8 mouse cellular contexts compared by ENCODE assay signal in genomic region chr5:47982941-47983701, GRCm38 (mm10). TPM values are rescaled to one million over a fixed set of nuclear protein-coding genes. Genes with fewer than 3 reads are reported as not detected.
DNase-seq lines count a peak whose midpoint lies in the region; ATAC-seq and TF ChIP-seq lines count a peak whose summit lies in the region.

Slit2 (plus strand) TSS chr5:47983138.

- peak within 1 kb of the TSS; percentile 88 for H3K9ac ChIP-seq in hindbrain, embryonic 13.5 days

- H3K4me3 ChIP-seq in hindbrain, embryonic 13.5 days, result peak within 1 kb of the TSS; percentile 73

- under 1% methylated on average over 66 of the region's 66 CpGs for WGBS in hindbrain, embryonic 13.5 days

- peak; percentile 85 for ATAC-seq in hindbrain, embryonic 13.5 days (ENCODE audit: low FRiP score)

- no peaks in the 10 kb centered on the region for H3K36me3 ChIP-seq in hindbrain, embryonic 13.5 days

- H3K27me3 ChIP-seq in hindbrain, embryonic 13.5 days, result no peaks in the 10 kb centered on the region

- peaks cover 31% of the 10 kb centered on the region for H3K4me1 ChIP-seq in hindbrain, embryonic 13.5 days (replicated peaks)

- TF ChIP-seq POLR2A in brain, embryonic 14.5 days (IDR thresholded peaks at IDR 0.05; ENCODE audit: borderline replicate concordance, extremely low read depth, insufficient read depth, insufficient read length, poor library complexity, severe bottlenecking), result peak; percentile 67; the same call in 1 of the 2 replicates

- peak within 1 kb of the TSS; percentile 79 for H3K4me2 ChIP-seq in hindbrain, embryonic 13.5 days

- DNase-seq in ES-CJ7 (ENCODE audit: low read depth, low spot score), result peak; percentile 76
- peak; percentile 92 for DNase-seq in brain, embryonic 14.5 days (ENCODE audit: low read depth)
- DNase-seq in frontal cortex, postnatal 36 days (ENCODE audit: low spot score in 2 of 2), result peak; percentile 67 to 69
- DNase-seq in layer of hippocampus, postnatal 36 days, result peak; percentile 49 to 60
- peak; percentile 85 for DNase-seq in lung, postnatal 36 days
- peak; percentile 70 for DNase-seq in right cerebral cortex, adult 18-20 months
- peak; percentile 89 for DNase-seq in urinary bladder, postnatal 25 days (ENCODE audit: low spot score)

- H3K9me3 ChIP-seq in hindbrain, embryonic 13.5 days, result no peaks in the 10 kb centered on the region

- peak within 1 kb of the TSS; percentile 86 for H3K27ac ChIP-seq in hindbrain, embryonic 13.5 days

- no peak for TF ChIP-seq CTCF in brain, embryonic 14.5 days (IDR thresholded peaks at IDR 0.05; ENCODE audit: borderline replicate concordance, extremely low read depth, insufficient read depth, insufficient read length)

RNA-seq across cellular contexts. Expression of gene Slit2, which starts in this region (rescaled TPM):
- polyA plus RNA-seq in brain, embryonic 14.5 days (2012; rRNA removed), result 20.7 and 31.8 TPM in 2 replicates
- 39.8 and 41.8 TPM in 2 replicates for polyA plus RNA-seq in hindbrain, embryonic 13.5 days (2015; fragmentation: Nextera tagmentation; extraction: Ambion mirVana)
- total RNA-seq in layer of hippocampus, postnatal 36 days (2021), result 10 to 100 TPM; 38.9 to 45.8 TPM

Comparison
In these comparisons a context has a peak if more than half of its experiments do, and no peak if none do; other contexts are left out.
1. Peak in every context shown above with its lines: DNase-seq, ATAC-seq, H3K4me3 ChIP-seq and H3K27ac ChIP-seq.